Mouse (Mus musculus): ENCODE data around the gene St5. TPM values are rescaled to one million over a fixed set of nuclear protein-coding genes. Genes with fewer than 3 reads are reported as not detected.

St5 gene
- polyA plus RNA-seq, 1 experiment, result 1.0 TPM

DNA sequence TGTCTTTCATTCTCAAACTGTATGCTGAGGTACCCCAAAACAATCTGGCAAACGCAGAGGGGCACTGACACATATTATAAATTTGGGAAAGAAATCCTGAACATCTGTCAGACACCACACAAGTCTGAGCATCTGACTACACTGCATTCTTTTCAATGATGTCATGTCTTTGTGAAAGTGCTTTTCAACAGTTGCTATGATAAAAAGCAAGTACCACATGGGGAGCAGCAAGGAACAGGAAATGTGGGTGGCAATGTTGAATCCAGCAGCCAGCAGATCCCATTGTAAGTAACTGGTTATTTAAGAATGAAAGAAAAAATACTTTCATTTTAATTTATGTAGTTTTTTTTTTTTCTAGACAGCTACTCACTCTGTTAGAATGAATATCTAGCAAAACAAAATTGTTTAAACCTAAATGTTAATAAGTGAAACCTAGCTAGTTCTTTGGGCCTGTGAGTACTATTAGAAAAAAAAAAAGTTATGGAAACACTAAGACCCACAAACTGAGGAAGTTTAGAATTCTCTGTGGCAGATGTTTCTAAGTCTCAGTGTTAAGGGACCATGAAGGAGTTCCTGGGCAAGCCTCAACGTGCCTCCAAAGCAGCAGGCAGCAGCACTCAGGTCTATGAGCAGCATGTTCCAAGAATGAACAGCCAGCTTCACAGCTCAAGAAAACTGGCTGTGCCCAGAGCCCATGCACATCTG, 124.4 kb downstream of the St5 start:
- Histone ChIP-seq H3K4me3 (ENCODE audit: insufficient read depth, low read length) (no peak overlapping the region), H3K27ac (ENCODE audit: insufficient read depth, low read depth, low read length) (no peak overlapping the region), H3K4me1 (ENCODE audit: control insufficient read depth, insufficient read depth, low read length) (peaks cover 5% of the 10 kb centered on the region)
- no peak for TF ChIP-seq POLR2A (IDR thresholded peaks at IDR 0.05; ENCODE audit: borderline replicate concordance, low read depth, low read length)
- TF ChIP-seq CTCF (IDR thresholded peaks at IDR 0.05; ENCODE audit: low read depth, low read length), result no peak

DNA sequence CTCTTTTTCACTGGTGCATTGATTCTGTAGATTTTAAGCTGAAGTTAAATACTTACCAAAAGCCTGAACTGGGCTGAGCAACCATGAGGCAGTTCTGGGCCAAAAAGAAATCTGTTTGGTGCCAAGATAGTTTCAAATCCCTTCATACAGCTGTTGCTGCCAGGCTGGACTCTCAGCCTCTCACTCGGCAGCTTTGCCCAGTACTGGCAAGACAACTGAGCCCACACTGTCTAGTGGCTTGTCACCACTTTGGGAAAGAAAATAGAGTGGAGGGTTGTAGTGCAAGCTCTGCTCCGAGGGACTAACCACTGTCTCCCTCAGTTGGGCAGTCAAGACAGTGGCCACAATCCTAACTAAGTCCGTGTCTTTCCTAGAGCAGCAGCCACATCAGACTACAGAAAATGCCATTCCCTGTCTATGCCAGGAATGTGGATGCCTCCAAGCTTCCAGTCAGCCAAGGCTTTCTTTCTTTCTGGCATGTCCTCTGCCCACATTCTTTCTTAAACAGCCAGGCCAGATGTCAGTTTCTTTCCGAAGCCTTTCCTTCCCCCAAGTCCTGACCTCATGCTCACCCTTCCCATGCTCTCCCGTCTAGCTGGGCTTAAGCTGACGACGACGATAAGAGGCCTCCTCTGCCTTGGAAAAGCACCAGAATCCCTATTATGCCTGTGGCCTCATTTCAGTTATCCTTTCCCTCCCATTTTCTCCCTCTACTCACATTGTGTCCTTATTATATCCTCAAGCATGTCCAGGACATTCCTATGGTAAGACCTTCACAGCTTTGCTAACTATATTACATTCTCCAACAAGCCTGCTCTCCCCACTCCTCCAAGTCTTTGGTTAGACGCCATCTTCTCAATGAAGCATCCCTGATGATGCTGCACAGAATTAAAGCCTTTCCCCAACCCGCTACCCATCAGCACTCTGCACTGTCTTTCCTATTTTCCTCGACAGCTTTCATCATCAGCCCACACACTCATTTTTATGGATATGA, 126.8 kb downstream of the St5 start:
- Histone ChIP-seq H3K4me3 (ENCODE audit: insufficient read depth, low read length) (no peak overlapping the region), H3K27ac (ENCODE audit: insufficient read depth, low read depth, low read length) (no peak overlapping the region), H3K4me1 (ENCODE audit: control insufficient read depth, insufficient read depth, low read length) (peaks cover 5% of the 10 kb centered on the region)
- no peak for TF ChIP-seq CTCF (IDR thresholded peaks at IDR 0.05; ENCODE audit: low read depth, low read length)
- no peak for TF ChIP-seq POLR2A (IDR thresholded peaks at IDR 0.05; ENCODE audit: borderline replicate concordance, low read depth, low read length)

DNA sequence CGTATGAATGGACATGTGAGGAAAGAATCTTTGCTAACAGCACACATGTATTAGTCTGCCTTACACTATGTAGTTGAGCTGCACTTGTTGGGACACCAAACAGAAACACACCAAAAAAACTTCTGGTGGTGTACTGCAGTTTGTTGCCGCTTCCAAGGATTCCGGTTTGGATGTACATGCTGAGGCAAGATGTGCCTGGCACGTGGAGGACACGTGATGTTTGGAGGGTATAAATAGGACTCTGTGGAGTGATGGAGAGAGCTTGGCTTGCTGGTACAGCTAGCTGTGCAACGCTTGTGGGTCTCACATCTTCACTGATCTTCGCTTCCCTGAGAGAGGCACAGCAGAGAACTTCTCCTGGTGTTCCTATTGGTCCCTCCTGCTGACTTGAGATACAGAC, 129.2 kb downstream of the St5 start:
- no peak overlapping the region for H3K4me3 ChIP-seq (ENCODE audit: insufficient read depth, low read length)
- TF ChIP-seq POLR2A (IDR thresholded peaks at IDR 0.05; ENCODE audit: borderline replicate concordance, low read depth, low read length) (no peak), CTCF (IDR thresholded peaks at IDR 0.05; ENCODE audit: low read depth, low read length) (no peak)
- no peaks in the 10 kb centered on the region for H3K4me1 ChIP-seq (ENCODE audit: control insufficient read depth, insufficient read depth, low read length)
- H3K27ac ChIP-seq (ENCODE audit: insufficient read depth, low read depth, low read length), result no peak overlapping the region

DNA sequence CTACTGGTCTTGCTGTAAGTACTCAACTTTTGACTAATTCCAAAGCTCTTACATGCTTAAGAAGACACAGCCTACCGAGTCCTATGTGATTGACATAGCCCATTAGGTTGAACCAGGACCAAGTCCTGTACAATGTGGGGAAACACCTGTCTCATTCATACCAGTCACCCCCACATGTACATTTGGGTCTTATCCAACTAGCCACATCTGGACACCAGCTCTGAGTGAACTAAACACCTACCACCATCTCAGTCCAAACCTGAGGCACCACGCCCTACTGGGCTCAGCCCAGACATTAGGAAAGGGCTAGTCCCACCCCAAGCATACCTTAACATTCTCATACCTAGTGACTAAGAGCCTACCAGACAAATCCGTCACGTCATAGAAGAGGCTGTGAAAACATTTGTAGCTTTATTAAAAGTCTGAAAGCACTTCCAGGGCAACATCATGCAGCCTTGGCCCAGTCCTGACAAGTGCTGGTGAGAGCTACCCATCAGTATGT, 135.0 kb downstream of the St5 start:
- no peak for TF ChIP-seq POLR2A (IDR thresholded peaks at IDR 0.05; ENCODE audit: borderline replicate concordance, low read depth, low read length)
- TF ChIP-seq CTCF (IDR thresholded peaks at IDR 0.05; ENCODE audit: low read depth, low read length), result no peak
- no peaks in the 10 kb centered on the region for H3K4me1 ChIP-seq (ENCODE audit: control insufficient read depth, insufficient read depth, low read length)
- no peak overlapping the region for H3K4me3 ChIP-seq (ENCODE audit: insufficient read depth, low read length)
- H3K27ac ChIP-seq (ENCODE audit: insufficient read depth, low read depth, low read length), result no peak overlapping the region

DNA sequence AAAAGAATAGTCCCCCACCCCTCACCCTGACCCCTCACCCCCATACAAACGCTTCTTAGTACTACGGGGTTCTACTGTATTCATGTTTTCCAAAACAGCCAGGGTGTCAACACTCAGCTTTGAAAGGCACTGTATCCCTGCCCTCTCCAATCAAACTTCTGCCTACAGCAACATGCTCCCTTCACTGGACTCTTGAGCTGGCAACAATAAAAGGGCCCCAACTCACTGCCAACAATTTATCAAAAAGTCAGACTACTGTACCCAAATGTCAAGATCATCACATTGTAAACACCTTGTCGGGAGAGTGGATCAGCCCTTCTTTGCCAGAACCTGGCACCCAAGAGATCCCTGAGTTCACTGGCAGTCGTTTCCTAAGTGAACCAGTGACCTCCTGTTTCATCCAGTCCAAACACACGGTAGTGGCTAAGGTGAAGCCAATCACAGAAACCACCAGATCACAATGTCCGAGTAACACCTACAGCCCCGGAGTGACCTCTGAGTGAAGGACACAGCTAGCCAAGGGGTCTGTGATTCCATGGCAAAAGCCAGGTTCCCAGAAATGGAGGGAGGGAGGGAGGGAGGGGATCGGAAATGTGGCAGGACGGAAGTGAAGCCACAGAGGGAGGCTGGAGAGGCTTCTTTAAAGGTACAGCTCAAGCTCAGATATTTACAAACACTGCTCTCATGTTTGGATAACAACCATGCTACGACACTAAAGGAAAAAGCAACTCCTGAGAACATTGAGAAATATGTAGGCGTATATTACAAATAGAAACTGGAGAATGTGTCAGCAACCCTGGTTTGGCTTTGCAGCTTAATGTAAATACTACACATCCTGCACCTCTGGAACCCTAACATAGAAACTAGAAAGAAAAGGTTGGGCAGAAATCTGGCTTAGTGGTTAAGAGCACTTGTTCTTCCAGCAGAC, 136.3 kb downstream of the St5 start:
- Histone ChIP-seq H3K4me1 (ENCODE audit: control insufficient read depth, insufficient read depth, low read length) (peaks cover 4% of the 10 kb centered on the region), H3K4me3 (ENCODE audit: insufficient read depth, low read length) (no peak overlapping the region), H3K27ac (ENCODE audit: insufficient read depth, low read depth, low read length) (no peak overlapping the region)
- TF ChIP-seq POLR2A (IDR thresholded peaks at IDR 0.05; ENCODE audit: borderline replicate concordance, low read depth, low read length) (no peak), CTCF (IDR thresholded peaks at IDR 0.05; ENCODE audit: low read depth, low read length) (no peak)

DNA sequence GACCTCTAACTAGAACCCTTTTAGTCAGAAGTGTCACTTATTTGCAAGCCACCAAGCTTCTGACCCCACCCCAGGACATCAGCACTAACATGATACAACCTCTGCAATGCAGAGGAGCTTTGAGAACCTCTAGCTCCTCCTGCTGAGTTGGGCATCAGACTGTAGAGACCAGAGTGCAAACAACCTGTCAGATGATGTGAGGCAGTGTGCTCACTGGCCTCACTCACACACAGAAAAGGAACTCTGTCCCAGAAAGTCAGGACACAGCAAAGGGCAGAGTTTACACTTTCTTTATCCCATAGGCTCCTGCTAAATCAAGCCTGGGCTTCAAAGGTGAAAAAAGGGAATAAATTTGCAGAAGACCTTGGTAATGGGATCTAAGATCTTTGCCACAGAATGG, 137.1 kb downstream of the St5 start:
- peaks cover 6% of the 10 kb centered on the region for H3K4me1 ChIP-seq (ENCODE audit: control insufficient read depth, insufficient read depth, low read length)
- no peak overlapping the region for H3K27ac ChIP-seq (ENCODE audit: insufficient read depth, low read depth, low read length)
- H3K4me3 ChIP-seq (ENCODE audit: insufficient read depth, low read length), result no peak overlapping the region
- TF ChIP-seq POLR2A (IDR thresholded peaks at IDR 0.05; ENCODE audit: borderline replicate concordance, low read depth, low read length) (no peak), CTCF (IDR thresholded peaks at IDR 0.05; ENCODE audit: low read depth, low read length) (no peak)

DNA sequence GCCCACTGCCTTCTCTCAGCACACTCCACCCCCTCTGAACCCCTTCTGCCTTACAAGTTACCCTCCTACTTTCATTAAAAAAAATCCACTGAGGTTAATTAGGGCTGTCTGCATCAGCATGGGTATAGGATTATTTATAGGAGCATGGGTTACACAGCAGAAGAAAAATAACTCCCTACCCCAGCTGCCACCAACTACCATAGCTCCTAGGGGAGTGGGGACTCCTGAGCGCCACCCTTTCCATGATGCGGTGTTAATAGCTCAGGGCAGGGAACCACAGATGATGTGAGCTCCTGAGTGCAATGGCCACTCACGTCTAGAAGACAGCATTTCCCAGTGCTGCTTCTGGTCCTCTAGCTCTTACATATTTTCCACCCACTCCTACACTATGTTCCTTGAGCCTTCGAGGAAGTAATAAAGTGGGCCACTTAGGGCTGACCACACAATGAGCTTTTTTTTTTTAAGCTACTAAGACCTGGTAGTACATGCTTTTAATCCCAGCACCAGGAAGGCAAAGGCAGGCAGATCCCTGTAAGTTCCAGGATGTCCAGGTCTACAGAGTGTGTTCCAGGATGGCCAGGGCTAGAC, 139.5 kb downstream of the St5 start:
- no peak for TF ChIP-seq POLR2A (IDR thresholded peaks at IDR 0.05; ENCODE audit: borderline replicate concordance, low read depth, low read length)
- no peak for TF ChIP-seq CTCF (IDR thresholded peaks at IDR 0.05; ENCODE audit: low read depth, low read length)
- Histone ChIP-seq H3K4me3 (ENCODE audit: insufficient read depth, low read length) (no peak overlapping the region), H3K27ac (ENCODE audit: insufficient read depth, low read depth, low read length) (no peak overlapping the region), H3K4me1 (ENCODE audit: control insufficient read depth, insufficient read depth, low read length) (peaks cover 6% of the 10 kb centered on the region)

DNA sequence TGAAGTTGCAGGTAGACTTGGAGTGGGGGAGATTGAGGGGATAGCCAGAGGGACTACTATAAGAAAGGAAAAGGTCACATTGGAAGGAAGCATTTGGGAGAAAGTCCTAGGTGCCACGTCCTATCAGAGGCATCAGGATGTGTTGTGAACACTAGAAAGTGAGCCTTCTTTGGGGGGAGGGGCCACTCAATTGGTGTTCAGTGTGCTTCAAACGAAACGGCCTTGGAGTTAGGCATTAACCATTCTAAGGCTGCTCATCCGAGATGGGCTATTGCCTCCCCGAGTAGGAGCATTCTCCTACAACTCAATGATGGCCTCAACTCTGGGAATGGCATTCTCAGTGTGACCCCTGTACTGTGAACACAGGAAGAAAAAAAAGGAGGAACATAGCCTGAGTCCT, 140.7 kb downstream of the St5 start:
- no peak overlapping the region for H3K4me3 ChIP-seq (ENCODE audit: insufficient read depth, low read length)
- peaks cover 6% of the 10 kb centered on the region for H3K4me1 ChIP-seq (ENCODE audit: control insufficient read depth, insufficient read depth, low read length)
- TF ChIP-seq POLR2A (IDR thresholded peaks at IDR 0.05; ENCODE audit: borderline replicate concordance, low read depth, low read length) (no peak), CTCF (IDR thresholded peaks at IDR 0.05; ENCODE audit: low read depth, low read length) (no peak)
- H3K27ac ChIP-seq (ENCODE audit: insufficient read depth, low read depth, low read length), result no peak overlapping the region

DNA sequence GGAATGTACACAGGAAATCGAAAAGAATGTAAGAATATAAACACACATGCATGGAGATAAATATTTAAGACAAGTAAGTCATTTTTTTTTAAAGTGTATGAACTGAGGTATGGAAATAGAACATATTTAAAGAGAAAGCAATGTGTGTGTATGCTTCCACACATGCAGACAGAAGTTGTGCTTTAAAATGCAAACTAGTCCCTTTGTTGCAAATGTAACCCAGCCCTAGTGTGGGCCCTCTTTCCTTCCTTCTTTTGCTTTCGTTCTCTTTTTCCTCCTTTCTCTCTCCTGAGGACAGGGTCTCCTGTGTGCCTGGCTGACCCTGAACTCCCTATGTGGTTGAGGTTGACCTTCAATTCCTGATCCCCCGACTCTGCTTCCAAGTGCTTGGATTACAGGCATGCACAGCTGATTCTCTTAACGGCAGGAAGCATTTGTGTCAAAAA, 141.2 kb downstream of the St5 start:
- H3K4me1 ChIP-seq (ENCODE audit: control insufficient read depth, insufficient read depth, low read length), result peaks cover 6% of the 10 kb centered on the region
- H3K27ac ChIP-seq (ENCODE audit: insufficient read depth, low read depth, low read length), result no peak overlapping the region
- no peak overlapping the region for H3K4me3 ChIP-seq (ENCODE audit: insufficient read depth, low read length)
- no peak for TF ChIP-seq POLR2A (IDR thresholded peaks at IDR 0.05; ENCODE audit: borderline replicate concordance, low read depth, low read length)
- no peak for TF ChIP-seq CTCF (IDR thresholded peaks at IDR 0.05; ENCODE audit: low read depth, low read length)

Data from bone marrow macrophage, adult 2 months (primary cell).